Mouse (Mus musculus): ENCODE data around the gene Myrf. TPM values are rescaled to one million over a fixed set of nuclear protein-coding genes. Genes with fewer than 3 reads are reported as not detected.

Gene Myrf
- polyA plus RNA-seq, 1 experiment from 2014 or later: 0.75 TPM

DNA sequence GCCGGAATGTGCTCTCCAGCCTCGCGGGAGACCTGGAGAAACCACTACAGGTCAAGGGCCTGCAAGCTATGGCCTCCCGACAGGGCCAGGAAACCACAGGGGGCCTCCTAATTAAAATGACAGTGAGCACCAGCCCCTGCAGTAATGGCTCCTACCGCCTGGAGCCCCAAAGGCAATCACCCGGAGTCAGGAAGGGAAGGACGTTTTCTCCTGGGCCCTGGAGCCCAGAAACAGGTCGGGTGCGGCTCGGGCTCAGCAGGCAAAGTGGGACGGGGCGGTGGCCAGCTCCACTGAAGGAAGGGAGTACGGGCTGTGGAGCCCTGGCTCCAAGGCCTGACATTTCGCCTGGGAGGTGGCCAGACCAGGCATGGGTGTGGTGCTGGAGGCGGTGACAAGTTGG, 26.5 kb upstream of the Myrf start:
- H3K4me1 ChIP-seq (ENCODE audit: control insufficient read depth, insufficient read depth, low read length): 0 out of 2 replicates have a peak, but pooled peaks cover 4% of the 10 kb centered on the region
- H3K27me3 ChIP-seq (ENCODE audit: control insufficient read depth, insufficient read depth, low read length): no peaks in the 10 kb centered on the region
- 0 out of 2 replicates have a peak overlapping the region, but pooled peaks have one; percentile 1 for H3K9ac ChIP-seq (replicated peaks; ENCODE audit: low read length)
- H3K36me3 ChIP-seq (ENCODE audit: control insufficient read depth, insufficient read depth, low read length): 0 out of 2 replicates have a peak, but pooled peaks cover 6% of the 10 kb centered on the region
- no peak for DNase-seq
- no peak overlapping the region for H3K4me3 ChIP-seq (replicated peaks; ENCODE audit: low read depth, low read length)
- ATAC-seq (ENCODE audit: low FRiP score, low TSS enrichment): no peak
- 17% methylated on average over 15 of the region's 15 CpGs for WGBS
- no peak overlapping the region for H3K4me2 ChIP-seq (ENCODE audit: low read length)
- no peaks in the 10 kb centered on the region for H3K9me3 ChIP-seq (ENCODE audit: control insufficient read depth, low read length)
- no peak overlapping the region for H3K27ac ChIP-seq (replicated peaks; ENCODE audit: low read depth, low read length)

DNA sequence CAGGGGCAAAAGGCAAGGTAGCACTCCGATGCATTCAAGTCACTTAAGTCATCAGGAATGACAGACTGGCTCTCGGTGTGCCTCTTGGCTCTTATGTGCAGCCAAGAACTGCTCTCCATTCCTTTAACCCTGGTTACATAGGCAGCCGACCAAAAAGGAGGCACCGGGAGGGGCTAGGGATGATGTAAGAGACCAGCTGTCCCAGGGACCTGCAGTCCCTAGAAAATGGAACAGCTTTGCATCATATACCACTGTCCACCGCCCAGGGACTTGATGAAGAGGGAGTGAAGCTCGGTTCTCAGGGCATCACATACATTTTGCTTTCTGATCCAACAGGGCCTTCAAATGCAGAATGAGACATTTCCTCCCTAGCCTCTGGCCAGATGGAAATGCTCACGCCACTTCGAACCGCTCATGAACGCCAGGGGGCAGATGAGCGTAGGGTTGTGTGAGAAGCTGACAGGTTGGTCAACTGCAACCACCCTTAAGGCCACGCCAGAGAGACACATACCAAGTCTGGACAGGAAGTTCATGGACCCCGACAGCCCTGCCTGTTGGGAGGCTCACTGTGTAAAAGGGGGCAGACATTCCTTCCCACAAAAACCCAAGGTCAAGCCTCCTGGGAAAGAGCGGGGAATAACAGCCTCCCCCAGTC, 25.8 kb upstream of the Myrf start:
- Histone ChIP-seq H3K4me1 (ENCODE audit: control insufficient read depth, insufficient read depth, low read length) (0 out of 2 replicates have a peak, but pooled peaks cover 4% of the 10 kb centered on the region), H3K27ac (replicated peaks; ENCODE audit: low read depth, low read length) (no peak overlapping the region), H3K4me2 (ENCODE audit: low read length) (no peak overlapping the region), H3K9ac (replicated peaks; ENCODE audit: low read length) (no peak overlapping the region), H3K36me3 (ENCODE audit: control insufficient read depth, insufficient read depth, low read length) (0 out of 2 replicates have a peak, but pooled peaks cover 10% of the 10 kb centered on the region), H3K4me3 (replicated peaks; ENCODE audit: low read depth, low read length) (no peak overlapping the region), H3K9me3 (ENCODE audit: control insufficient read depth, low read length) (no peaks in the 10 kb centered on the region), H3K27me3 (ENCODE audit: control insufficient read depth, insufficient read depth, low read length) (no peaks in the 10 kb centered on the region)
- ATAC-seq (ENCODE audit: low FRiP score, low TSS enrichment): no peak
- DNase-seq: peak; percentile 77
- 28% methylated on average over 14 of the region's 14 CpGs for WGBS

DNA sequence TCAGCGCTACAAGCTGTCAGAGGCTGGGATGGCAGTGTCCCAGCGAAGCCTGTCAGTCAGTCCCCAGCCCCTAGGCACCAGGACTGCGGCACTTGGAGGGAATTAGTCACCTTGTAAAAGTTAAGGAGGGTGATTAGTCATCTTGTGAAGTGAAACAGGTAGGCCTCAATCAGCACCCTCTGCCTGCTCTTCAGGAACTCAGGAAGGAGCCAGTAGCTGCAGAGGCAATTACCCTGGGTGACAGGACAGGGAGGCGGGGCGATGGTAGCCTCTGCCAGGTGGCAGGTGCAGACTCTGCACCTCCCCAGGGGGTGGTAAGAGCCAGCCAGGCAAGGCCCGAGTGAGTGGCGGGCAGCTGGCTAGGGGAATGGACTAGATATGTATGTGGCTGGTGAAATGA, 20.8 kb upstream of the Myrf start:
- no peak for DNase-seq
- ATAC-seq (ENCODE audit: low FRiP score, low TSS enrichment): no peak
- Histone ChIP-seq H3K4me3 (replicated peaks; ENCODE audit: low read depth, low read length) (no peak overlapping the region), H3K27ac (replicated peaks; ENCODE audit: low read depth, low read length) (no peak overlapping the region), H3K27me3 (ENCODE audit: control insufficient read depth, insufficient read depth, low read length) (no peaks in the 10 kb centered on the region), H3K36me3 (ENCODE audit: control insufficient read depth, insufficient read depth, low read length) (0 out of 2 replicates have a peak, but pooled peaks cover 12% of the 10 kb centered on the region), H3K9me3 (ENCODE audit: control insufficient read depth, low read length) (no peaks in the 10 kb centered on the region), H3K9ac (replicated peaks; ENCODE audit: low read length) (no peak overlapping the region), H3K4me2 (ENCODE audit: low read length) (no peak overlapping the region), H3K4me1 (ENCODE audit: control insufficient read depth, insufficient read depth, low read length) (no peaks in the 10 kb centered on the region)
- 80% methylated on average over 7 of the region's 7 CpGs for WGBS

DNA sequence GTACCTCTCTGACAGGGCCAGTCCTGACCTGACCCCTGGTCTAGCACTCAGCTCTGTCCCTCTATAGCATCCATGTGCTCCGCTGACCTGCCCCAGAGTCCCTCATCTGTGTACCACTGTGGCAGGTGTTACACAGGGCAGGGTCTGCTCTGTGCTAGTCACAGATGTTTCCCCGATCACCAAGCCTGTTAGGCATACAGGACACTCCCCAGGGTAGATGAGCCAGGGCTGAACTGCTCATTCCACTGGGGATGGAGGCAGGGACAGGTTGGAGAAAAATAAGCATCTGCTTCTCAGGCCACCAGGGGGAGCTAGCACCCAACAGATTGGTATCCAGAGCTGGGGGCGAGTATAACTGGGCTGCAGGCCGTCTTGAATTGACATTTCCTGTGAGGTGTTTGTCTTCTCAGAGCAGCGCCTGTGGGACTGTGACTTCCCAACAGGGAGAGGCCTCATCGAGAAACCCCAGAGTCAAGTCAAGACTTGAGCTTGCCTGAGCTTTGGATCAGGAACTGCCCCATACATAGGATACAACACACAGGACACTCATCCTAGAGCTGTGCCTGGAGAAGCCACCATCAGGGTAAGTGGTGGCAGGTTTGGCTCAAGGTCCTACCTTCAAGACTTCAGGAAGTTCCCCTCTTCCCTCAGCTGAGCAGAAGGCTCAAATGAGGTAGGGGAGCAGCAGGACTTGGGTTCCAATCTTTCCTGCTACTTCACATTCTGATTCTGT, 17.9 kb upstream of the Myrf start:
- Histone ChIP-seq H3K27me3 (ENCODE audit: control insufficient read depth, insufficient read depth, low read length) (no peaks in the 10 kb centered on the region), H3K4me3 (replicated peaks; ENCODE audit: low read depth, low read length) (no peak overlapping the region), H3K9ac (replicated peaks; ENCODE audit: low read length) (no peak overlapping the region), H3K9me3 (ENCODE audit: control insufficient read depth, low read length) (no peaks in the 10 kb centered on the region), H3K4me1 (ENCODE audit: control insufficient read depth, insufficient read depth, low read length) (no peaks in the 10 kb centered on the region), H3K27ac (replicated peaks; ENCODE audit: low read depth, low read length) (no peak overlapping the region), H3K4me2 (ENCODE audit: low read length) (no peak overlapping the region), H3K36me3 (ENCODE audit: control insufficient read depth, insufficient read depth, low read length) (0 out of 2 replicates have a peak, but pooled peaks cover 18% of the 10 kb centered on the region)
- peak; percentile 89 for DNase-seq
- 20% methylated on average over 6 of the region's 6 CpGs for WGBS
- peak; percentile 69; the same call in 1 of the 2 replicates for ATAC-seq (ENCODE audit: low FRiP score, low TSS enrichment)

DNA sequence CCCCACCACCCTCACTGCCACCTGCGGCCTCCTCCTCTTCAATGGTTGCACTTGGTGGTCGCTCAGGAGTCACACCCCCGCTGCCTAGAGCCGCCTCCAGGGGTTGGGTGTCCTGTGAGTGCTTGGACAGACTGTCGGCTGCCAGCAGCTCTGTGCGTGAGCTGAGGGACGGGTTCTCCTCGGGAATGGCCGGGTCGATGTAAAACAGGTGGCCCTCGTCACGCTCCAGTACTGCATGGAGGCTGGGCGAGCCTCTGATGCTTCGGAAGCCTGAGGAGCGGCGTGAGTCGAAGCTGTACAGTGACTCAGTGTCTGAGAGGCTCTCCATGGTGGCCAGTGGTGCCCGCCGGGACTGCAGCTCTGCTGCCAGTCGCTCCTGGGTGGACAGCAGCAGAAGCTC, 7.6 kb upstream of the Myrf start:
- H3K4me3 ChIP-seq (replicated peaks; ENCODE audit: low read depth, low read length): no peak overlapping the region
- WGBS: 52% methylated on average over 20 of the region's 20 CpGs

DNA sequence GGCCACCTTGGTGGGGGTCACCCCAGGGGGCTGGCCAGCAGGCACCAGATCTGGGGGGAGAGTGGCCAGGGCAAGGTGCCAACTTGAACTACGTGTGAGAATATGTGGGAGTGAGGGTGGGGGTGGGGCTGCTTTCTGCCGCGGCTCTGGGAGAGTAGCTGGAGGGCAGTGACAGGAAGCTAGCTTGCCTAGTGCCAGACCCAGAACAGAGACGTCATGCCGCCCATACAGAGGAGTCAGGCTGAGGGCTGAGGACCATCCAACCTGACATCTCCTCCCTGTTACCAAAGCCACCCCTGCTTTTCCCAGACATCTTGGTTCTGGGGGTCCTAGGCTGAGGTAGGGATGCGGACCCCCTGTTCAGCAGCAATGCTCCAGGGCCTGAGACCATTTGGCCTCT, 6.6 kb upstream of the Myrf start:
- ATAC-seq (ENCODE audit: low FRiP score, low TSS enrichment) (no peak), DNase-seq (no peak)
- 0 out of 2 replicates have a peak, but pooled peaks cover 3% of the 10 kb centered on the region for H3K36me3 ChIP-seq (ENCODE audit: control insufficient read depth, insufficient read depth, low read length)
- H3K9me3 ChIP-seq (ENCODE audit: control insufficient read depth, low read length): no peaks in the 10 kb centered on the region
- H3K4me1 ChIP-seq (ENCODE audit: control insufficient read depth, insufficient read depth, low read length): no peaks in the 10 kb centered on the region
- no peak overlapping the region for H3K27ac ChIP-seq (replicated peaks; ENCODE audit: low read depth, low read length)
- no peak overlapping the region for H3K4me3 ChIP-seq (replicated peaks; ENCODE audit: low read depth, low read length)
- H3K4me2 ChIP-seq (ENCODE audit: low read length): no peak overlapping the region
- H3K9ac ChIP-seq (replicated peaks; ENCODE audit: low read length): no peak overlapping the region
- H3K27me3 ChIP-seq (ENCODE audit: control insufficient read depth, insufficient read depth, low read length): no peaks in the 10 kb centered on the region
- WGBS: 40% methylated on average over 6 of the region's 6 CpGs

More for the DNA sequence above, 7.6 kb upstream of the Myrf start:
- H3K4me1 ChIP-seq (ENCODE audit: control insufficient read depth, insufficient read depth, low read length): no peaks in the 10 kb centered on the region
- H3K27me3 ChIP-seq (ENCODE audit: control insufficient read depth, insufficient read depth, low read length): no peaks in the 10 kb centered on the region
- no peak for ATAC-seq (ENCODE audit: low FRiP score, low TSS enrichment)
- no peak for DNase-seq
- no peaks in the 10 kb centered on the region for H3K9me3 ChIP-seq (ENCODE audit: control insufficient read depth, low read length)
- no peak overlapping the region for H3K4me2 ChIP-seq (ENCODE audit: low read length)
- no peak overlapping the region for H3K27ac ChIP-seq (replicated peaks; ENCODE audit: low read depth, low read length)
- no peak overlapping the region for H3K9ac ChIP-seq (replicated peaks; ENCODE audit: low read length)
- H3K36me3 ChIP-seq (ENCODE audit: control insufficient read depth, insufficient read depth, low read length): 0 out of 2 replicates have a peak, but pooled peaks cover 3% of the 10 kb centered on the region

DNA sequence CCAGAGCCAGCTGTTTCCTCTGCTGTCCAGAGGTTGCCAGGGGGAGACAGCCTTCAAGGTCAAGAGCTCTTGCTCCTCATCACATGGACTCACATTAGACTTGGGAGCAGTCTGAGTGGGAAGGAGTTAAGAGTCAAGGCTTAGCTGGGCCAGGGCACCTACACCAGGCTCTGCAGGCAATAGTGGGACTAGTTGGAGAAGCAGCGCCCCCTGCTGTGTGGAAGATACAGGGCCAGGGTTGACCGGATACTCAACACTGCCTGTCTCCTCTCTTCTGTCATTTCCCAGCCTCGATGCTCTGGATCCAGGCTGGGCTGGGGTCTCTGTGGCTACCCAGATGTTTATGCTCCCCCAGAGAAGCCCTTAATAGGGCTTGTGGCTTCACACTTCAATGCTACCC, 3.6 kb upstream of the Myrf start:
- ATAC-seq (ENCODE audit: low FRiP score, low TSS enrichment): no peak
- Histone ChIP-seq H3K9me3 (ENCODE audit: control insufficient read depth, low read length) (no peaks in the 10 kb centered on the region), H3K4me3 (replicated peaks; ENCODE audit: low read depth, low read length) (no peak overlapping the region), H3K27ac (replicated peaks; ENCODE audit: low read depth, low read length) (no peak overlapping the region), H3K9ac (replicated peaks; ENCODE audit: low read length) (no peak overlapping the region), H3K4me2 (ENCODE audit: low read length) (no peak overlapping the region), H3K36me3 (ENCODE audit: control insufficient read depth, insufficient read depth, low read length) (0 out of 2 replicates have a peak, but pooled peaks cover 3% of the 10 kb centered on the region), H3K27me3 (ENCODE audit: control insufficient read depth, insufficient read depth, low read length) (peaks cover 3% of the 10 kb centered on the region; the same call in 1 of the 2 replicates), H3K4me1 (ENCODE audit: control insufficient read depth, insufficient read depth, low read length) (0 out of 2 replicates have a peak, but pooled peaks cover 3% of the 10 kb centered on the region)
- peak; percentile 29 for DNase-seq
- 26% methylated on average over 3 of the region's 3 CpGs for WGBS

DNA sequence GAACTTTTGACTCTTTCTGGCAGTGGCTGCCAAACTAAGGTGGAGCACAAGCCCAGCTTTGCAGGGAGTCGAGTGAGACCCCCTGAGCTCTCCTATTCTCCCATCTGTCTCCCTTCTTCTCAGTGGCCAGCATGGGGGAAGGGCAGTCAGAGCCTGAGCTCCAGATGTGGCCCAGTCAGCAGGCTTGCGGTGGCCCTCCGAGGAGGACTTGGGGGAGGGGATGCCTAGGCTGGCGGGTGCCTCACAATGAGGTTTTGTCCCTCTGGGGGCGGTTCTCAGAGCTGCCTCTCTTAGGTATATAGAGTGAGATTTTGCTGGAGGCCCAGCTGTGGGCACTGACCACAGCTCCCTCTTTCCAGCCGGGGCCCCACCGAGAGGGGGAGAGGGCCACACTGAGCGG, 2.4 kb upstream of the Myrf start:
- 0 out of 2 replicates have a peak, but pooled peaks cover 3% of the 10 kb centered on the region for H3K36me3 ChIP-seq (ENCODE audit: control insufficient read depth, insufficient read depth, low read length)
- no peak for ATAC-seq (ENCODE audit: low FRiP score, low TSS enrichment)
- no peak overlapping the region for H3K9ac ChIP-seq (replicated peaks; ENCODE audit: low read length)
- H3K27ac ChIP-seq (replicated peaks; ENCODE audit: low read depth, low read length): no peak overlapping the region
- H3K4me1 ChIP-seq (ENCODE audit: control insufficient read depth, insufficient read depth, low read length): 0 out of 2 replicates have a peak, but pooled peaks cover 3% of the 10 kb centered on the region
- H3K4me2 ChIP-seq (ENCODE audit: low read length): no peak overlapping the region
- no peak for DNase-seq
- 4% methylated on average over 8 of the region's 8 CpGs for WGBS
- H3K9me3 ChIP-seq (ENCODE audit: control insufficient read depth, low read length): no peaks in the 10 kb centered on the region
- H3K4me3 ChIP-seq (replicated peaks; ENCODE audit: low read depth, low read length): no peak overlapping the region
- peaks cover 3% of the 10 kb centered on the region; the same call in 1 of the 2 replicates for H3K27me3 ChIP-seq (ENCODE audit: control insufficient read depth, insufficient read depth, low read length)
